Mouse (Mus musculus) ES-E14 (cell line): ENCODE results near the gene Ttc34. TPM values are rescaled to one million over a fixed set of nuclear protein-coding genes. Genes with fewer than 3 reads are reported as not detected.

Experiments
- DNase-seq: peaks from one replicate; pipeline ENCODE4 v3.0.0-alpha.2; 2013; ENCODE audit warnings: low read depth, low spot score
- H3K27ac ChIP-seq: 2 replicates; pipeline ENCODE4 v1.5.1; 2012; ENCODE audit warnings: low read depth, mild to moderate bottlenecking, low read length, moderate library complexity, mixed read lengths; ENCODE audit not compliant: poor library complexity, insufficient read depth, severe bottlenecking
- H3K36me3 ChIP-seq: 2 replicates; pipeline ENCODE4 v1.6.1; 2012; ENCODE audit warnings: mild to moderate bottlenecking, low read length, moderate library complexity, mixed read lengths; ENCODE audit not compliant: control insufficient read depth, poor library complexity, insufficient read depth, severe bottlenecking
- H3K4me1 ChIP-seq, 2 experiments: fragments of 150-350 bp in 1 of 2; sonication (generic) in 1 of 2; 2 replicates each; pipeline ENCODE4 v1.6.1; 2012; ENCODE audit warnings: low read length in 2 of 2, mild to moderate bottlenecking in 1 of 2, mixed read lengths in 1 of 2; ENCODE audit not compliant: control insufficient read depth in 2 of 2, insufficient read depth in 2 of 2, poor library complexity in 1 of 2
- H3K4me3 ChIP-seq, 2 experiments: fragments of 150-350 bp in 1 of 2; sonication (generic) in 1 of 2; 2 replicates each; pipeline ENCODE4 v1.5.1; 2012; ENCODE audit warnings: low read length in 2 of 2, low read depth in 1 of 2, mild to moderate bottlenecking in 1 of 2, mixed read lengths in 1 of 2; ENCODE audit not compliant: insufficient read depth in 1 of 2, poor library complexity in 1 of 2, severe bottlenecking in 1 of 2
- H3K9ac ChIP-seq: 2 replicates; pipeline ENCODE4 v1.6.1; 2012; ENCODE audit warnings: low read depth, mild to moderate bottlenecking, low read length, mixed read lengths; ENCODE audit not compliant: poor library complexity, insufficient read depth, severe bottlenecking
- H3K9me3 ChIP-seq: fragments of 150-350 bp; sonication (generic); 2 replicates; pipeline ENCODE4 v1.6.1; 2012; ENCODE audit warnings: low read depth, mild to moderate bottlenecking, low read length; ENCODE audit not compliant: control insufficient read depth, insufficient read depth
- CHD2 ChIP-seq: IDR thresholded peaks from 2 replicates; pipeline ENCODE4 v1.6.1; 2014; ENCODE audit warnings: mild to moderate bottlenecking, low read depth, low read length, inconsistent platforms
- HCFC1 ChIP-seq: IDR thresholded peaks from 2 replicates; pipeline ENCODE4 v1.6.1; 2012; ENCODE audit warnings: low read length, inconsistent platforms, borderline replicate concordance; ENCODE audit not compliant: insufficient read depth
- MAFK ChIP-seq: IDR thresholded peaks from 2 replicates; pipeline ENCODE4 v1.6.1; 2014; ENCODE audit warnings: mild to moderate bottlenecking, low read depth, low read length, inconsistent platforms; ENCODE audit not compliant: insufficient read depth
- ZC3H11A ChIP-seq: IDR thresholded peaks from 2 replicates; pipeline ENCODE4 v1.6.1; 2012; ENCODE audit warnings: low read depth, mild to moderate bottlenecking, inconsistent platforms, low read length, borderline replicate concordance
- ZNF384 ChIP-seq: IDR thresholded peaks from 2 replicates; pipeline ENCODE4 v1.6.1; 2012; ENCODE audit warnings: low read depth, low read length, inconsistent platforms
- in situ Hi-C, 2 experiments: fragments of 600-800 bp; cut with MboI; formaldehyde crosslinking; loops; one replicate each; pipeline ENCODE4 v1.15.1; 2025; ENCODE audit warnings: low sequenced_read_pairs in 2 of 2, inconsistent platforms in 1 of 2; ENCODE audit not compliant: unreplicated experiment in 2 of 2
- total RNA-seq: library from RNA; depleted of rRNA; stranded (reverse); fragments of 300-350 nt; gene quantifications from 2 replicates; pipeline ENCODE4 v1.2.3, GENCODE M21; 2012

The Ttc34 gene
- total RNA-seq, 1 experiment: 0.22 TPM

GRCm38 (mm10) chr4:154890887-154891286 lies 53.6 kb downstream of the Ttc34 start:
- Histone ChIP-seq H3K36me3 (no peaks in the 10 kb centered on the region), H3K9me3 (no peaks in the 10 kb centered on the region), H3K4me3 (peak overlapping the region in 1 of 2 experiments; percentile 26; a peak in 1 of 4 replicates), H3K9ac (no peak overlapping the region; the same call in 1 of the 2 replicates), H3K4me1 (peaks cover 0 to 6% of the 10 kb centered on the region in 2 experiments; a peak in 1 of 4 replicates), H3K27ac (no peak overlapping the region)
- no peak for TF ChIP-seq ZC3H11A
- no peak for TF ChIP-seq MAFK
- no peak for TF ChIP-seq ZNF384
- TF ChIP-seq HCFC1: no peak
- no peak for TF ChIP-seq CHD2
- DNase-seq: no peak
- in situ Hi-C loops: loop anchor here in 1 of 2 experiments (25.0 kb wide), 1 partner anchor 346 kb away; the partner anchor contains the start of gene Faap20

DNA sequence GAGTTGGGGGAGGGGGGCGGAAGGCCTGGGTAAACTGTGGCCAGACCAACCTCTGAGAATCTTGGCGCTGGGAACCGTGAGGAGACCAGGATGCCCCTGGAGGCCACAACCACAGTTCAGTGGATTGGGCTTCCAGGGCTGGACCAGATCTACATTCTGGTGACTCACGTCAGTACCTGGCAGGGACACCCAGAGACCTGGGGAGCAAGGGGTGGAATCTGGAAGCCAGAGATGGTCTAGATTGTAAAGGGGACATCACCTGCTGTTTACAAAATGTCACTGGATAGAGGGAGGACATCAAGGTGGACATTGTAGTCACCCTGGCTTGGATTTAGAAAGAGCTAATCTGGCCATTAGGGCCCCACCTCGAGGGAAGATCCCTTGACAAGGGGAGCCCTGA lies 58.3 kb downstream of the Ttc34 start:
- Histone ChIP-seq H3K9ac (no peak overlapping the region), H3K27ac (no peak overlapping the region), H3K4me3 (peak overlapping the region; percentile 48 to 51; a peak in 1 of 4 replicates), H3K9me3 (no peaks in the 10 kb centered on the region), H3K4me1 (peaks cover 0 to 14% of the 10 kb centered on the region in 2 experiments; a peak in 1 of 4 replicates), H3K36me3 (no peaks in the 10 kb centered on the region)
- in situ Hi-C loops: loop anchor here in 1 of 2 experiments (25.0 kb wide), 1 partner anchor 342 kb away; the partner anchor contains the start of gene Faap20
- no peak for DNase-seq
- no peak for TF ChIP-seq ZC3H11A
- no peak for TF ChIP-seq HCFC1
- no peak for TF ChIP-seq CHD2
- no peak for TF ChIP-seq MAFK

GRCm38 (mm10) chr4:154897676-154898465 lies 60.6 kb downstream of the Ttc34 start:
- no peaks in the 10 kb centered on the region for H3K36me3 ChIP-seq
- H3K4me3 ChIP-seq: peak overlapping the region; percentile 59 to 75; a peak in 2 of 4 replicates
- H3K9ac ChIP-seq: no peak overlapping the region
- no peak overlapping the region for H3K27ac ChIP-seq
- no peak for DNase-seq
- in situ Hi-C loops: loop anchor here in 1 of 2 experiments (25.0 kb wide), 1 partner anchor 339 kb away; the partner anchor contains the start of gene Faap20
- H3K4me1 ChIP-seq: peaks cover 0 to 8% of the 10 kb centered on the region in 2 experiments; a peak in 1 of 4 replicates
- TF ChIP-seq HCFC1 (no peak), MAFK (no peak), CHD2 (no peak), ZC3H11A (no peak), ZNF384 (no peak)
- H3K9me3 ChIP-seq: no peaks in the 10 kb centered on the region

DNA sequence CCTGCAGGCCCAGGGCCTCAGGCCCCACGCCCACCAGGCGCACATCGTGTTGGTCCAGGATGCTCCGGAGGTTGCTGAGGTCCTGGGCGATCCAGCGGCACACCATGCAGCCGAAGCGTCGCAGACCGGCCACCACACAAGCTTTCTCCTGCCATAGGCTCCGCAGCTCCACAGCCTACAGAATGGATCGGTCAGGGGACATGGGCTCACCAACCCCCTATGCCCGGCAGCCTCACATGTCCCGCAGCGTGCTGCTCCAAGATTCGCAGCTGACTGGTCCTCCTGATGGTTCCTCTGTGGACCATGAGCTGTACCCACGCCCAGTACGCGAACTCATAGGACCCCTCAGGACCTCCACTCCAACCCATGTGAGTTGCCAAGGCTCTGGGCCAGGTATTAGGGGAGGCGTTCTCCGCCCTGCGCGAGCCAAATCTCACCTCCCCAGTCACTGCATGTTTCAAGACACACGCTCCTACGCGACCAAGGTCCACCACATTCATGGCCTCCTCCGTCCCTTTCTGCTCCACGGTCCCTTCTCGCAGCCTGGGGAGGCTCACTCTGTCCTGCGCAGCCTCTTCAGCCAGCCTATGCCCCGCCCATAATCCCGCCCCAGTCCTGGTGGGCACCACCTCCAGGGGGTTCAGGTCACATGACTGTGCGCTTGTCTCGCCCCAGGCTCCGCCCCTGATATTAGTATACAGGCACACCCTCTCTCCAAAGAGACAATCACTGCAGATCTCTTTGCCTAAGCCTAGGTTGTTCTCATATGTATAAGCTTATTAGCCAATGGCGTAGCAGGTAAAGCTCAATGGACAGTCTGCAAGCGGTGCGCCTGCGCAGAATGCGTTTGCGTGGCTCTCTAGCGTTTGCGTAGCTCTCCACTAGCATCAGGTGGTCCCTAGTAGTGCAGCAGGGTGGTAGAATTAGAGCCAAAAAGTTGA lies 61.5 kb downstream of the Ttc34 start, which contains the start of gene Fam213b:
Gene Fam213b, minus strand, starts transcription at position 630 of the 941 bp plus-strand sequence.
- peak; percentile 92 for DNase-seq
- in situ Hi-C loops: loop anchor here in 1 of 2 experiments (25.0 kb wide), 1 partner anchor 339 kb away; the partner anchor contains the start of gene Faap20
- TF ChIP-seq CHD2: no peak
- no peak for TF ChIP-seq MAFK
- TF ChIP-seq ZNF384: no peak
- no peak for TF ChIP-seq HCFC1
- TF ChIP-seq ZC3H11A: no peak
- H3K27ac ChIP-seq: no peak within 1 kb of the TSS
- peak within 1 kb of the TSS; percentile 62 for H3K9ac ChIP-seq
- H3K36me3 ChIP-seq: no peaks in the 10 kb centered on the region
- H3K4me1 ChIP-seq: peaks cover 0 to 8% of the 10 kb centered on the region in 2 experiments; a peak in 1 of 4 replicates
- no peaks in the 10 kb centered on the region for H3K9me3 ChIP-seq
- peak within 1 kb of the TSS; percentile 59 to 75 for H3K4me3 ChIP-seq
